Mouse (Mus musculus): ENCODE data around the gene Vps53. TPM values are rescaled to one million over a fixed set of nuclear protein-coding genes. Genes with fewer than 3 reads are reported as not detected.
"Not testable (repeated sequence)": the region's sequence is repeated elsewhere in the genome, so short reads cannot be mapped to it uniquely, and the experiment has no call there.

Gene Vps53
- polyA plus RNA-seq, 1 experiment from 2014 or later = 39.2 TPM

- H3K9me3 ChIP-seq (ENCODE audit: control insufficient read depth, low read depth, low read length); H3K9ac ChIP-seq (replicated peaks; ENCODE audit: low read depth, low read length); H3K4me3 ChIP-seq (ENCODE audit: low read depth, low read length); ATAC-seq (ENCODE audit: insufficient number of reproducible peaks, insufficient read depth, low FRiP score, low read depth); H3K27ac ChIP-seq (ENCODE audit: low read length); H3K4me1 ChIP-seq (ENCODE audit: control insufficient read depth, insufficient read depth, low read length); H3K27me3 ChIP-seq (ENCODE audit: control insufficient read depth, insufficient read depth, low read length); H3K4me2 ChIP-seq (replicated peaks; ENCODE audit: low read depth, low read length): not testable (repeated sequence)
- peaks cover 41% of the 10 kb centered on the region for H3K36me3 ChIP-seq (ENCODE audit: control insufficient read depth, insufficient read depth, low read length)
- 98% methylated on average over 3 of the region's 6 CpGs for WGBS
These were observed 32.1 kb upstream of the Vps53 start for GRCm38 (mm10) chr11:76211595-76211994.

GRCm38 (mm10) chr11:76210228-76210985 is 31.0 kb upstream of the Vps53 start:
- Histone ChIP-seq H3K4me3 (ENCODE audit: low read depth, low read length) (no peak overlapping the region), H3K36me3 (ENCODE audit: control insufficient read depth, insufficient read depth, low read length) (peaks cover 41% of the 10 kb centered on the region), H3K27me3 (ENCODE audit: control insufficient read depth, insufficient read depth, low read length) (no peaks in the 10 kb centered on the region), H3K4me1 (ENCODE audit: control insufficient read depth, insufficient read depth, low read length) (no peaks in the 10 kb centered on the region), H3K27ac (ENCODE audit: low read length) (no peak overlapping the region), H3K9ac (replicated peaks; ENCODE audit: low read depth, low read length) (no peak overlapping the region), H3K9me3 (ENCODE audit: control insufficient read depth, low read depth, low read length) (no peaks in the 10 kb centered on the region), H3K4me2 (replicated peaks; ENCODE audit: low read depth, low read length) (no peak overlapping the region)
- ATAC-seq (ENCODE audit: insufficient number of reproducible peaks, insufficient read depth, low FRiP score, low read depth) = no peak
- 74% methylated on average over 13 of the region's 13 CpGs for WGBS

- WGBS = 85% methylated on average over 5 of the region's 5 CpGs
- no peak for ATAC-seq (ENCODE audit: insufficient number of reproducible peaks, insufficient read depth, low FRiP score, low read depth)
- H3K36me3 ChIP-seq (ENCODE audit: control insufficient read depth, insufficient read depth, low read length) = peaks cover 25% of the 10 kb centered on the region
- H3K4me2 ChIP-seq (replicated peaks; ENCODE audit: low read depth, low read length) = no peak overlapping the region
- no peak overlapping the region for H3K9ac ChIP-seq (replicated peaks; ENCODE audit: low read depth, low read length)
- H3K4me3 ChIP-seq (ENCODE audit: low read depth, low read length) = no peak overlapping the region
- H3K27ac ChIP-seq (ENCODE audit: low read length) = no peak overlapping the region
- 0 out of 2 replicates have a peak, but pooled peaks cover 6% of the 10 kb centered on the region for H3K4me1 ChIP-seq (ENCODE audit: control insufficient read depth, insufficient read depth, low read length)
- no peaks in the 10 kb centered on the region for H3K9me3 ChIP-seq (ENCODE audit: control insufficient read depth, low read depth, low read length)
- no peaks in the 10 kb centered on the region for H3K27me3 ChIP-seq (ENCODE audit: control insufficient read depth, insufficient read depth, low read length)
These were observed 27.3 kb upstream of the Vps53 start for GRCm38 (mm10) chr11:76206793-76207192.

GRCm38 (mm10) chr11:76201761-76202674 is 22.6 kb upstream of the Vps53 start:
- H3K4me1 ChIP-seq (ENCODE audit: control insufficient read depth, insufficient read depth, low read length) = 0 out of 2 replicates have a peak, but pooled peaks cover 6% of the 10 kb centered on the region
- H3K9ac ChIP-seq (replicated peaks; ENCODE audit: low read depth, low read length) = peak overlapping the region; percentile 91
- under 1% methylated on average over 90 of the region's 90 CpGs for WGBS
- ATAC-seq (ENCODE audit: insufficient number of reproducible peaks, insufficient read depth, low FRiP score, low read depth) = peak; percentile 96
- peak overlapping the region; percentile 90 for H3K4me2 ChIP-seq (replicated peaks; ENCODE audit: low read depth, low read length)
- no peaks in the 10 kb centered on the region for H3K9me3 ChIP-seq (ENCODE audit: control insufficient read depth, low read depth, low read length)
- no peaks in the 10 kb centered on the region for H3K27me3 ChIP-seq (ENCODE audit: control insufficient read depth, insufficient read depth, low read length)
- peak overlapping the region; percentile 97 for H3K4me3 ChIP-seq (ENCODE audit: low read depth, low read length)
- H3K36me3 ChIP-seq (ENCODE audit: control insufficient read depth, insufficient read depth, low read length) = peaks cover 3% of the 10 kb centered on the region
- H3K27ac ChIP-seq (ENCODE audit: low read length) = peak overlapping the region; percentile 64

- no peak overlapping the region for H3K4me3 ChIP-seq (ENCODE audit: low read depth, low read length)
- H3K9me3 ChIP-seq (ENCODE audit: control insufficient read depth, low read depth, low read length) = no peaks in the 10 kb centered on the region
- peak overlapping the region; percentile 6 for H3K4me2 ChIP-seq (replicated peaks; ENCODE audit: low read depth, low read length)
- peak overlapping the region; percentile 75 for H3K27ac ChIP-seq (ENCODE audit: low read length)
- H3K36me3 ChIP-seq (ENCODE audit: control insufficient read depth, insufficient read depth, low read length) = no peaks in the 10 kb centered on the region
- no peaks in the 10 kb centered on the region for H3K4me1 ChIP-seq (ENCODE audit: control insufficient read depth, insufficient read depth, low read length)
- no peak for ATAC-seq (ENCODE audit: insufficient number of reproducible peaks, insufficient read depth, low FRiP score, low read depth)
- no peak overlapping the region for H3K9ac ChIP-seq (replicated peaks; ENCODE audit: low read depth, low read length)
- H3K27me3 ChIP-seq (ENCODE audit: control insufficient read depth, insufficient read depth, low read length) = no peaks in the 10 kb centered on the region
- 45% methylated on average over 8 of the region's 8 CpGs for WGBS
These were observed 17.6 kb upstream of the Vps53 start for GRCm38 (mm10) chr11:76196977-76197469.

GRCm38 (mm10) chr11:76196275-76196976 is 17.0 kb upstream of the Vps53 start:
- Histone ChIP-seq H3K4me2 (replicated peaks; ENCODE audit: low read depth, low read length) (peak overlapping the region; percentile 6), H3K4me1 (ENCODE audit: control insufficient read depth, insufficient read depth, low read length) (no peaks in the 10 kb centered on the region), H3K27ac (ENCODE audit: low read length) (peak overlapping the region; percentile 75), H3K36me3 (ENCODE audit: control insufficient read depth, insufficient read depth, low read length) (no peaks in the 10 kb centered on the region), H3K4me3 (ENCODE audit: low read depth, low read length) (no peak overlapping the region), H3K9ac (replicated peaks; ENCODE audit: low read depth, low read length) (no peak overlapping the region), H3K9me3 (ENCODE audit: control insufficient read depth, low read depth, low read length) (no peaks in the 10 kb centered on the region), H3K27me3 (ENCODE audit: control insufficient read depth, insufficient read depth, low read length) (no peaks in the 10 kb centered on the region)
- ATAC-seq (ENCODE audit: insufficient number of reproducible peaks, insufficient read depth, low FRiP score, low read depth) = peak; percentile 84
- WGBS = 55% methylated on average over 8 of the region's 8 CpGs

- no peaks in the 10 kb centered on the region for H3K4me1 ChIP-seq (ENCODE audit: control insufficient read depth, insufficient read depth, low read length)
- H3K27ac ChIP-seq (ENCODE audit: low read length) = no peak overlapping the region
- H3K9me3 ChIP-seq (ENCODE audit: control insufficient read depth, low read depth, low read length) = no peaks in the 10 kb centered on the region
- no peak overlapping the region for H3K4me3 ChIP-seq (ENCODE audit: low read depth, low read length)
- H3K4me2 ChIP-seq (replicated peaks; ENCODE audit: low read depth, low read length) = no peak overlapping the region
- H3K27me3 ChIP-seq (ENCODE audit: control insufficient read depth, insufficient read depth, low read length) = no peaks in the 10 kb centered on the region
- H3K36me3 ChIP-seq (ENCODE audit: control insufficient read depth, insufficient read depth, low read length) = no peaks in the 10 kb centered on the region
- no peak for ATAC-seq (ENCODE audit: insufficient number of reproducible peaks, insufficient read depth, low FRiP score, low read depth)
- H3K9ac ChIP-seq (replicated peaks; ENCODE audit: low read depth, low read length) = no peak overlapping the region
- WGBS = 75% methylated on average over 6 of the region's 6 CpGs
These were observed 7.5 kb upstream of the Vps53 start for GRCm38 (mm10) chr11:76186908-76187307.

- 73% methylated on average over 4 of the region's 4 CpGs for WGBS
- no peak for ATAC-seq (ENCODE audit: insufficient number of reproducible peaks, insufficient read depth, low FRiP score, low read depth)
These were observed 4.3 kb upstream of the Vps53 start for GRCm38 (mm10) chr11:76183745-76184144.

More at GRCm38 (mm10) chr11:76183745-76184144, 4.3 kb upstream of the Vps53 start:
- Histone ChIP-seq H3K4me2 (replicated peaks; ENCODE audit: low read depth, low read length) (no peak overlapping the region), H3K27me3 (ENCODE audit: control insufficient read depth, insufficient read depth, low read length) (no peaks in the 10 kb centered on the region), H3K4me3 (ENCODE audit: low read depth, low read length) (no peak overlapping the region), H3K27ac (ENCODE audit: low read length) (no peak overlapping the region), H3K36me3 (ENCODE audit: control insufficient read depth, insufficient read depth, low read length) (no peaks in the 10 kb centered on the region), H3K9ac (replicated peaks; ENCODE audit: low read depth, low read length) (no peak overlapping the region), H3K9me3 (ENCODE audit: control insufficient read depth, low read depth, low read length) (no peaks in the 10 kb centered on the region), H3K4me1 (ENCODE audit: control insufficient read depth, insufficient read depth, low read length) (peaks cover 2% of the 10 kb centered on the region; the same call in 1 of the 2 replicates)

Data from stomach, embryonic 14.5 days (tissue).